Mouse (Mus musculus) granulocyte monocyte progenitor cell, adult 5-6 weeks (primary cell): ENCODE data around the gene Ctsh. TPM values are rescaled to one million over a fixed set of nuclear protein-coding genes. Genes with fewer than 3 reads are reported as not detected.
A peak's percentile ranks its signal among the peaks of the same experiment; 100 is the strongest.

Source experiments
- ATAC-seq: replicated peaks from 2 replicates; pipeline ENCODE4 v1.8.0; 2016; ENCODE audit warnings: mild to moderate bottlenecking, moderate TSS enrichment, inconsistent platforms; ENCODE audit not compliant: poor library complexity, severe bottlenecking
- total RNA-seq, 2 experiments: library from RNA; stranded (forward) in 1 of 2; stranded (reverse) in 1 of 2; fragments of 200-712, 200-1000 nt in 1 of 2; fragments of >200 nt in 1 of 2; fragmentation: Nextera tagmentation in 1 of 2; gene quantifications; 2 replicates each; pipeline ENCODE4 v1.2.3; 2014 to 2017

The Ctsh gene
- total RNA-seq, 2 experiments from 2014 or later: 57.1 to 131 TPM

DNA sequence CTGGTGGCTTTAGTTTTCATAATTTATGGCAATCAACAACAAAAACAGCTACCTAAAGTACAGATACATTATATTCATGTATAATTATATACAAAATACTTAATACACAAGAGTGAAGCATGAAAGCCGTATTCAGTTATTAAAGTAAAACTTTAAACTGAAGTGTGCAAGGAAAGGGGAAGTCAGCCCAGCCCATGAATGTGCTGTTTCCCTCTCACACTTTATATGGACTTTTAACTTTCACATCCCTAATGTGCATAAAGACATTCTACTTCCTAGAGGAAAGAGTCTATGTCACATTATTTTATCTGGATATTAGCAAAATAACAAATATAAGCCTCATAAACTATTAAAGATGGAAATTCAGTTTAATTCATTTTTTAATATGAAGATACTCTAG, 51.5 kb downstream of the Ctsh start:
- peak; percentile 76 for ATAC-seq

- ATAC-seq: peak; percentile 57
These were observed 53.0 kb downstream of the Ctsh start for GRCm38 (mm10) chr9:90106915-90107314.

DNA sequence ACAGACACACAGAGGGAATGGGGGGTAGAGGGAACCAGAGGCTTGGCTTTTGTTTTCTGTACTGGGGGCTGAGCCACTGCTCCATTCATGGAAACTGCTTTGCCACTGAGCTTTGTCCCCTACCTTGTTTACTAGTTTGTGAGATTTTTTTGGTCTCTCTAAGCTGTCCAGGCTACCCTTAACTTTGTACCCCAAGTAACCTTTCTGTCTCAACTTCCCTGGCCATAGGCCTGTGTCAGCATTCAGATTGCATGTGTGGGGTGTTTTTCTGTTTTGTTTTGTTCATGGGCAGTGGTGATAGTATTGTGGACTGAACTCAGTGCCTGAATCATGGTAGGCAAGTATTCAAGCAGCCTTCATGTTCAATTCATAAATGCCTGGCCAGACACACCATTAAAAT, 54.3 kb downstream of the Ctsh start:
- ATAC-seq: no peak

DNA sequence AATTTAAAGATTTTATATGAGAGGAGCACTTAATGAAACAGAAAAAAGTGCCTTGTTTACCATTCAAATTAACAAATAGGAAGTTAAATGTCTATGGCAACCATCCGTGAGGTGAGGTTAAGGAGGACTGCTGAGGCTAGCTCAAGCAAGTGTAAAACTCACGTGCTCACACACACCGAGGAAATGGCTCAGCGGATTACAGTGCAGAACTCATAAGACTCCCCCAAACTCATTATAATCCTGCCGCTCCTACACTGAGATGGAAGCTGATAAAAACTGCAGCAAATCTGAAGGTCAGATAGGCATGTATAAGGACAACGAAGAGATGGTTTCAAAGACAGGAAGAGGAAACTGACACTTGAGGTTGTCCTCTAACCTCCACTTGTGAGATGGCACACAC, 55.4 kb downstream of the Ctsh start:
- ATAC-seq: no peak

- no peak for ATAC-seq
These were observed 59.2 kb downstream of the Ctsh start for GRCm38 (mm10) chr9:90113151-90113550.

DNA sequence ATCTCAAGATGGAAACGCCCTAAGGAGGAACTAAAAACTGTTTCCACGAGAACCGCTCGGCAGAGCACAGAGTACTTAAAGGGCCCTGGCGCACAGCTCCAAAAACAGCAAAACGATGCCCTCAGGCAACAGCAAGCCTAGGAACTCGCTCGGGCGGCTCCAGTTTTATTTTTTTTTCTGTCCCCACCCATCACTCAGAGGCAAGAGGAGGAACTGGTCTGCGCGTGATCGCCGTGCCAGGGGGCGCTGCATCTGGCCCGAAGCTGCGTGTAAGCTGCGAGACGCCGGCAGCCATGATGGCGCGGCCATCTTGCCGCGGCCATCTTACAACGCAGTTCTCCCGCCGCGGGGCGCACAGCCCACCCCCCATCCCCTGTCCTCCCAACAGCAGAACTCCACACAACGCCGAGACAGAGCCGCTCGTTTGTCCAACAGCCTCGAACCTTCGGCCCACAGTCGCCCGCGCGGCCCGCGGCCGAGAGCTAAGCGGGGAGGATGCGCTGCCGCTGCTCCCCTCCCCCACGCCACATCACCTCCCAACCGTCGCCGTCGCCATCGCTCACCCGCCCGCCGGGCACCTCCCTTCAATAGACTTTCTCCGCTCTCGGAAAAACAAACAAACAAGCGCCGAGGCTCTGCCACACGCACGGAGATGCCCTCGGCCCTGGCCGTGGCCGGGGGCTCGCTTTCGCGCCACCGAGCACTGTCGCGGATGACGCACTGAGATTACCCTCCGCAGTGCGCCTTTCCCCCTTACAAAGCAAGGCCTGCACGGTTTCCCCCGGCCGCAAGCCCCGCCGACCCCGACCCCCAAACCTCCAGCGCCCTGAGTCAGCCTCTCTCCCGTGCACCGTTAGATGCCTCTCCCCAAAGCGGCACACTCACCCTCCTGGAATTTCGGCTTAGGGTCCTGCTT, 60.0 kb downstream of the Ctsh start:
- peak; percentile 74 for ATAC-seq

DNA sequence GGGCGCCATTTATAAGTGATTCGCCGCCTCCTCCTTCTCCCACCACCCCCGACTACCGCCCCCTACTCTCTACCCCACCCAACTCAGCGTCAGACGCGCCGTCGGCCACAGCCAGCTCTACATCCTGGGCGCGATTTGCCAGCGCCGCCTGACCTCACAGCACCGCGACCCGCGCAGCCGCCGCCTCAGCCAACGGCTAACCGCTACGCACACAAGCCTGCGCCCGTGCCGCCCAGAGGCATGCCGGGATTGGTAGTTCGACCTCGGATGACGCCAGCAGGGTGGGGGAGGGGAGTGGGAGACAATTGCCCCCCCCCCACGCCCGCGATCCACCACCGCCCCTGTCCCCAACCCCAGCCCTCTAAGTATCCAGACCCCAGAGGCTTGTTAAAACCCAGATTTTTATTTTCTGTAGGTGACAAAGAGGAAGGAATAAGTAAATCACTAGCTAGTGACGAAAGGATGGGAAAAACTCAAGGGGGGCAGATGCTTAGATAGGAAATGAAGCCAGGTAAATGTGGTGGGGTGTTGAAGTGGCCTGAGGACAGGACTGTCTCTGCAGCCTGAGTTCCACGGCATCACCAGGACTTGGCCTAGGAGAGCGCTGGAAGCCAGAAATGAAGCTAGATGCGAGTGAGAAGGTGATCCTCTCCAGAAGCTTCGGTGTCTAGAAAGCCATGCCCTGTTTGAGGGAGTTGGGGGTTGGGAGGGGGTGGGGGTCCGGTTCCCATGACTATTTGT, 60.8 kb downstream of the Ctsh start, which contains the start of gene Morf4l1:
Gene Morf4l1 (minus strand): TSS at position 208 of the 741 bp plus-strand sequence.
- ATAC-seq: peak; percentile 83

- ATAC-seq: no peak
These were observed 61.4 kb downstream of the Ctsh start for GRCm38 (mm10) chr9:90115308-90115700.

DNA sequence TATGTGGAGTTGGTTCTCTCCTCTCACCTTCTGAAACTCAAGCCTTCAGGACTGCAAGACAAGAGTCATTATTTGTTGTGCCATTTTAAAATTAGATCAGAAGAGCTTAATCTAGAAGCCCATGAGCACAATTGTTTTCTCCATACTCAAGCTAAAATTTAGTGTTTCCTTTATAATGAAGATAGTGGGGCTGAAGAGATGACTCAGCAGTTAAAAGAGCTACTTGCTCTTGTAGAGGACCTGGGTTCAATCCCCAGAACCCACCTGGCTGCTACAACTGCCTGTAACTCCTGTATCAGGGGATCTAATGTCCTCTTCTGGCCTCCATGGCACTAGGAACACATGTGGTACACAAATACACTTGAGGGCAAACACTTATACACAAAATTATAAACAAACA, 63.3 kb downstream of the Ctsh start:
- no peak for ATAC-seq

DNA sequence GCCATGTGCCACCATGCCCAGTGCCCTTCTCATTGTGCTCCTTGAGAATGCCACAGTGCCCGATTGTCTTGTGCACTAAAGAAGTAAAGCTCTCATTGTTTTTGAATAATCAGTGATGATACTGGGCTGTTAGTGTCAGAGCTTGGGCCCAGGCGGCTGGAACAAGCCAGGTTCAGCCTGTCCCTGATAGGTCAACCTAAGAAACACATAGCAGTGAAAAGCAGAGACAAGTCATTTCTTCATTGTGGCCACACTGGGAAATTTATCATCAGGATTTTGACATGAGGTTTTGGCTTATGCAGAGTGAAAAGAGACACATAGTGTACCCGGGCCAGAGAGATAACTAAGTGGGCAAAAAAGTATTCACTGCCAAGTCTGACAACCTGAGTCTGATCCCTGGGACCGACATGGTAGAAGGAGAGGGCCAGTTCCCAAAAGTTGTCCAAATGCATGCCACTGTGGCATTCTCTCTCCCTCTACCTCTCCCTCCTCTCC, 68.3 kb downstream of the Ctsh start:
- ATAC-seq: no peak

DNA sequence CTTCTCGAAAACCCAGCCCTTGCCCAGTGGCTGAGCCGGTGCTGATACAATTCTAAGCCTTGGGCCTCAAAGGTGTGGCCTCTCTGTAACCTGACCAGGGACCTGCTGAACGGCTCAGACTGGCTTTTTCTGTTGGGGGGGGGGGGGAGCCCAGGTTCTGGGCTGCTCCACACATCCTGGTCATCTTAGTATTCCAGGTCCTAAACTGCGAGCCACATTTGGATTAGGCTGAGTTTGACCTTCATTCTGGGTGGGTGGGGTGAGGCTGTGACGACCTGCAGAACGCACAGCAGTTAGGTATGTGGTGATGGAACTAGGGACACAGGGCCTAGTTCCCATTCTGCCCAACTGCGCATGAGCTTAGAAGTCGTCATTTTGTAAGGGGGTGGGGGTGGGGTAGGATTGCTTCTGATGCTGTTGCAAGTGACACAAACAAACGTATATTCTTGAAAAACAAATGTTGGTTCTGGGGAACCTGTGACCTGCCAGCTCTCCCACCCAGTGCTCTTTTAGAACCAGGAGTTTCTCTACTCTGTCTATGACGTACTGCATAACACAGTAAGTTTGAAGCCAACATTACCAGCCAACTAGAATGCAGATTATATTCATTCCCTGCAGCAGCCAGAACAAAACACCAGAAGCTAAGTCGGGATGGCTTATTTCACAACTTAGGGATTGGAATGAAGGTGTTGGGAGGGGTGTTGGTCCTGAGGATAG, 70.4 kb downstream of the Ctsh start:
- no peak for ATAC-seq

GRCm38 (mm10) chr9:90124873-90125245, 70.9 kb downstream of the Ctsh start:
- ATAC-seq: no peak

Other genes with a start within 250 kb of the Ctsh start
- gene Rasgrf1, start 144.2 kb upstream of the Ctsh start, total RNA-seq (2014; fragmentation: Nextera tagmentation): 0.26 TPM in 1 of 2 replicates, not detected in the other
- not detected in 2 replicates for gene Rasgrf1, start 144.2 kb upstream of the Ctsh start, total RNA-seq (2017)
- 319 and 364 TPM in 2 replicates for gene Morf4l1, start 60.6 kb downstream of the Ctsh start, total RNA-seq (2014; fragmentation: Nextera tagmentation)
- gene Morf4l1, start 60.6 kb downstream of the Ctsh start, total RNA-seq (2017): 210 and 242 TPM in 2 replicates
- 2.4 TPM in 1 of 2 replicates, not detected in the other for gene Adamts7, start 108.9 kb downstream of the Ctsh start, total RNA-seq (2014; fragmentation: Nextera tagmentation)
- gene Adamts7, start 108.9 kb downstream of the Ctsh start, total RNA-seq (2017): 0.21 TPM in 1 of 2 replicates, not detected in the other
- 61.2 and 68.0 TPM in 2 replicates for gene Tbc1d2b, start 216.7 kb downstream of the Ctsh start, total RNA-seq (2014; fragmentation: Nextera tagmentation)
- 48.0 and 51.9 TPM in 2 replicates for gene Tbc1d2b, start 216.7 kb downstream of the Ctsh start, total RNA-seq (2017)